Mouse (Mus musculus): ENCODE results near the gene Syt16. TPM values are rescaled to one million over a fixed set of nuclear protein-coding genes. Genes with fewer than 3 reads are reported as not detected.

Gene Syt16
- total and polyA plus RNA-seq, 3 experiments, result 0.05 TPM; not detected in 2

DNA sequence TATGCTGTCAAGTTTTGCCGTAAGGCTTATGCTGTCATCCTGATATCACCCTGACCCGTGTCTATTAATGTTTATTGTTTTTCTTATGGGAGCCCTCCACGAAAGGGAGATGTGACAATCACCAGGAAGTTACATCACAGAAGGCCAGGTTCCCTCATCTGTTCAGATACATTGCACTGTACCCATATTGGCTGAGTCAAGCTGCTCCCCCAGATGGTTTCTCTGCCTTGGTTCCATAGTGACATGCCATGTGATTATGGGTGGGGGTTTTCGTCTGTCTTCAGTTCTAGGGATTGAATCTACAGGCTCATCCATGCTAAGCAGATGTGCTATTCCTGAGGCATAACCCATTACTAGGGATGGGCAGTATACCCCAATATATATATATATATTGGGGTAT, 283.9 kb downstream of the Syt16 start:
- Histone ChIP-seq H3K27ac (ENCODE audit: insufficient read depth, low read depth) (no peak overlapping the region), H3K9me3 (replicated peaks; ENCODE audit: low read length) (no peaks in the 10 kb centered on the region), H3K36me3 (replicated peaks in 1 of 2; ENCODE audit: control insufficient read depth in 1 of 2, insufficient read depth in 1 of 2, low read length in 1 of 2) (no peaks in the 10 kb centered on the region), H3K4me2 (ENCODE audit: insufficient read depth, low read depth, poor library complexity, severe bottlenecking) (no peak overlapping the region), H3K27me3 (replicated peaks) (no peaks in the 10 kb centered on the region), H3K4me1 (ENCODE audit: control insufficient read depth in 1 of 2, insufficient read depth in 2 of 2) (peaks cover 4 to 18% of the 10 kb centered on the region in 2 experiments; a peak in 3 of 4 replicates), H3K79me2 (replicated peaks; ENCODE audit: control insufficient read depth, extremely low read depth, insufficient read depth, poor library complexity, severe bottlenecking) (no peaks in the 10 kb centered on the region), H3K4me3 (replicated peaks in 1 of 3; ENCODE audit: low read depth in 2 of 3, low read length in 2 of 3, poor library complexity in 1 of 3) (no peak overlapping the region), H3K9ac (ENCODE audit: insufficient read depth, low read depth) (no peak overlapping the region)
- dilution Hi-C loops (cut with MboI; ENCODE audit: extremely low pct_ligation_motif_present, extremely low pct_unique_long_range_greater_than_20kb, low sequenced_read_pairs) (no loop called here), in situ Hi-C loops (cut with MboI; ENCODE audit: low pct_ligation_motif_present, low pct_unique_long_range_greater_than_20kb, low sequenced_read_pairs) (loop anchor here (25.0 kb wide), 1 partner anchor 269 kb away; no protein-coding TSS in a partner anchor)
- TF ChIP-seq RAD21 (IDR thresholded peaks at IDR 0.05; ENCODE audit: low read depth, low read length) (no peak), ETS1 (conservative IDR thresholded peaks at IDR 0.05; ENCODE audit: low read depth, low read length) (no peak), ZNF384 (IDR thresholded peaks at IDR 0.05; ENCODE audit: low read depth, low read length) (no peak), CHD1 (IDR thresholded peaks at IDR 0.05; ENCODE audit: low read depth, low read length) (no peak), USF2 (conservative IDR thresholded peaks at IDR 0.05; ENCODE audit: low read depth, low read length) (no peak)
- DNase-seq (ENCODE audit: extremely low read depth), result no peak

GRCm38 (mm10) chr12:74282846-74283245, 285.4 kb downstream of the Syt16 start:
- Histone ChIP-seq H3K4me1 (ENCODE audit: control insufficient read depth in 1 of 2, insufficient read depth in 2 of 2) (peaks cover 4 to 18% of the 10 kb centered on the region in 2 experiments; a peak in 3 of 4 replicates), H3K4me3 (replicated peaks in 1 of 3; ENCODE audit: low read depth in 2 of 3, low read length in 2 of 3, poor library complexity in 1 of 3) (no peak overlapping the region), H3K27ac (ENCODE audit: insufficient read depth, low read depth) (no peak overlapping the region), H3K27me3 (replicated peaks) (no peaks in the 10 kb centered on the region), H3K9ac (ENCODE audit: insufficient read depth, low read depth) (no peak overlapping the region), H3K4me2 (ENCODE audit: insufficient read depth, low read depth, poor library complexity, severe bottlenecking) (peak overlapping the region; percentile 29; the same call in 1 of the 2 replicates), H3K79me2 (replicated peaks; ENCODE audit: control insufficient read depth, extremely low read depth, insufficient read depth, poor library complexity, severe bottlenecking) (no peaks in the 10 kb centered on the region), H3K36me3 (replicated peaks in 1 of 2; ENCODE audit: control insufficient read depth in 1 of 2, insufficient read depth in 1 of 2, low read length in 1 of 2) (no peaks in the 10 kb centered on the region), H3K9me3 (replicated peaks; ENCODE audit: low read length) (no peaks in the 10 kb centered on the region)
- in situ Hi-C loops (cut with MboI; ENCODE audit: low pct_ligation_motif_present, low pct_unique_long_range_greater_than_20kb, low sequenced_read_pairs), result loop anchor here (25.0 kb wide), 1 partner anchor 271 kb away; no protein-coding TSS in a partner anchor
- dilution Hi-C loops (cut with MboI; ENCODE audit: extremely low pct_ligation_motif_present, extremely low pct_unique_long_range_greater_than_20kb, low sequenced_read_pairs), result no loop called here
- no peak for TF ChIP-seq IRF4 (IDR thresholded peaks at IDR 0.05; ENCODE audit: low read depth, low read length)
- TF ChIP-seq TBP (conservative IDR thresholded peaks at IDR 0.05; ENCODE audit: low read depth, low read length), result no peak
- TF ChIP-seq E2F4 (IDR thresholded peaks at IDR 0.05; ENCODE audit: insufficient replicate concordance, low read depth, low read length), result no peak
- TF ChIP-seq KAT2A (IDR thresholded peaks at IDR 0.05; ENCODE audit: insufficient replicate concordance, low read length), result no peak
- TF ChIP-seq MAX (IDR thresholded peaks at IDR 0.05; ENCODE audit: low read length), result no peak
- no peak for TF ChIP-seq UBTF (IDR thresholded peaks at IDR 0.05; ENCODE audit: low read depth, low read length)
- no peak for TF ChIP-seq ELF1 (IDR thresholded peaks at IDR 0.05; ENCODE audit: low read depth, low read length)
- no peak for TF ChIP-seq MYC (IDR thresholded peaks at IDR 0.05; ENCODE audit: low read depth, low read length)
- no peak for TF ChIP-seq CHD1 (IDR thresholded peaks at IDR 0.05; ENCODE audit: low read depth, low read length)
- TF ChIP-seq JUN (IDR thresholded peaks at IDR 0.05; ENCODE audit: insufficient read depth, low read depth, low read length), result no peak
- no peak for TF ChIP-seq MXI1 (IDR thresholded peaks at IDR 0.05; ENCODE audit: low read depth, low read length)
- no peak for TF ChIP-seq ZMIZ1 (IDR thresholded peaks at IDR 0.05; ENCODE audit: low read depth, low read length)
- no peak for TF ChIP-seq CTCF (conservative IDR thresholded peaks at IDR 0.05 in 1 of 2, IDR thresholded peaks at IDR 0.05 in 1 of 2; ENCODE audit: low read depth in 2 of 2, low read length in 2 of 2)
- no peak for TF ChIP-seq USF1 (IDR thresholded peaks at IDR 0.05; ENCODE audit: low read depth, low read length)
- no peak for TF ChIP-seq ZC3H11A (IDR thresholded peaks at IDR 0.05; ENCODE audit: low read depth, low read length)
- TF ChIP-seq HCFC1 (IDR thresholded peaks at IDR 0.05; ENCODE audit: low read depth, low read length), result no peak
- no peak for TF ChIP-seq CHD2 (IDR thresholded peaks at IDR 0.05; ENCODE audit: low read length)
- TF ChIP-seq ZKSCAN1 (IDR thresholded peaks at IDR 0.05; ENCODE audit: borderline replicate concordance, low read depth, low read length), result no peak
- DNase-seq (ENCODE audit: extremely low read depth), result peak; percentile 18
